Mouse (Mus musculus) megakaryocyte progenitor cell, adult 5-6 weeks (primary cell): ENCODE results near the gene Rnf181. TPM values are rescaled to one million over a fixed set of nuclear protein-coding genes. Genes with fewer than 3 reads are reported as not detected.

Experiments
- ATAC-seq: replicated peaks from 2 replicates; pipeline ENCODE4 v1.8.0; 2016; ENCODE audit warnings: mild to moderate bottlenecking, moderate TSS enrichment, inconsistent platforms; ENCODE audit not compliant: poor library complexity
- total RNA-seq, 2 experiments: library from RNA; stranded (forward) in 1 of 2; stranded (reverse) in 1 of 2; fragments of 157-497, 149-512 nt in 1 of 2; fragments of 200-1000 nt in 1 of 2; gene quantifications; 2 replicates each; pipeline versions ENCODE4 v1.2.3 to v1.2.4; 2015 to 2017

Gene Rnf181
- total RNA-seq, 2 experiments from 2014 or later, result 51.4 to 87.8 TPM

DNA sequence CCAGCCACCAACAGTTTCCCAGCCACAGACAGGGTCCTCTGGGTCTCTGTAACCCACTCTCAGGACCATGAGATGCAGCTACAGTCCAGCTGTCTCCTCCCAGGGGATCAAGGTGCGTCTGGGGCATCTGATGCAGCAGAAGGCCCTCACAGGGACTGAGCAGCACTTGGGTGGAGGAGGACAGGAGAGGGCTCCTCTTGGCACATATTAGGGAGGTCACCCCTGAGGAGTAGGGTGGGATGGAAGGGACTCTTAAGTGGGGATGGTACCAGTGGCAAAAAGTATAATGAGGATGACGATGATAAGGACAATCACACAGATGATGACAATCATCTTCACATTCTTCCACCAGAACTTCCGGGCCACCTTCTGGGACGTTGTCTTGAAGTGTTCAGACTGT lies 18.5 kb upstream of the Rnf181 start:
- ATAC-seq, result no peak

DNA sequence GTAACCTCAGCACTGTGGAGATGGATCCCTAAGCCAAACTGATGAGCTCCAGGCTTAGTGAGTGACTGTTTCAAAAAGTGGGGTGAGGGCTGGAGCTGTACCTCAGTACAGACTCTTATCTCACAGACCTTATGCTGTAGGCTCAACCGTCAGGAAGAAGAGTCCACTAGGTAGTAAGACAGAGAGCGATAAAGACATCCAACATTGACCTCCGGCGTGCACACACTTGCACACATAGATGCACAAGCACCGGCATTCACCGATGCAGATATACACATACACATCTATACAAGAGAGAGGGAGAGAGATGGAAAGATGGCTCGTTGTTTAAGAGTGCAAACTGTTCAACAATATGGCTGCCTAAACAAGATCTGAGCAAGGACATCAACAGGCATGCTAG lies 17.2 kb upstream of the Rnf181 start:
- ATAC-seq, result peak; percentile 60

DNA sequence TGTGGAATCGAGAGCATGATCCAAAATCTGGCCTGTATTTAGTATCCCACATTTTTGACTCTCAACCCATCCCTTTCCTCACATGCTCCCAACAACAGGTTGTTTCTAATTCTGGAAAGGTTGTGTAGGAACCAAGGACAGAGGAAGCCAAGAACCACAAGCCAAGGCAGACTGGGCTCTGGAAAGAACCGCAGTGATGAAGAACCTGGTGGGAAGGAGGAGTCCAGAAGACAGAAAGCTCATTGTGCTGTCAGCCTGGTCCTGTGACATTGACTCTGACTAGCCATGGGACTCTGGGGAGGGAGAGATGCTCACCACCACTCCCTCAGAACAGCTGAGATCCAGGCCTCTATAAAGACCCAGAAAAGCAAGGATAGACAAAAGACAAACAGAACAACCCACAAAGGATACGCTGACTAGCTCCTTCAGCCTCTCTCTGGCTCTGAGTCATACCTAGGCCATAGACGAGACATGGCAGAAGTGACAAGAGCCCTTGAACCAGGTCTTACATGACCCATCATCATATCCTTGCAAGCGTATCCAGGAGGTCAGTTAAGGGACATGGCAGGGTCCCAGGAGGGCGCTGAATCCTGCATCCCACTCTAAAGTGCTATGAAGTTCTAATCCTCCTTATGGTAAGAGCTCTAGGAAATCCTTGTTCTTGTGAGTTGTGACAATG lies 16.5 kb upstream of the Rnf181 start:
- no peak for ATAC-seq

- no peak for ATAC-seq
Observed at GRCm38 (mm10) chr6:72382494-72382893, 15.7 kb upstream of the Rnf181 start.

GRCm38 (mm10) chr6:72380131-72380770 lies 13.5 kb upstream of the Rnf181 start, which contains the start of gene Vamp5:
Gene Vamp5, minus strand, starts transcription at chr6:72380468.
- ATAC-seq, result peak; percentile 76

GRCm38 (mm10) chr6:72379377-72380130 lies 12.8 kb upstream of the Rnf181 start:
- peak; percentile 18; the same call in 1 of the 2 replicates for ATAC-seq

DNA sequence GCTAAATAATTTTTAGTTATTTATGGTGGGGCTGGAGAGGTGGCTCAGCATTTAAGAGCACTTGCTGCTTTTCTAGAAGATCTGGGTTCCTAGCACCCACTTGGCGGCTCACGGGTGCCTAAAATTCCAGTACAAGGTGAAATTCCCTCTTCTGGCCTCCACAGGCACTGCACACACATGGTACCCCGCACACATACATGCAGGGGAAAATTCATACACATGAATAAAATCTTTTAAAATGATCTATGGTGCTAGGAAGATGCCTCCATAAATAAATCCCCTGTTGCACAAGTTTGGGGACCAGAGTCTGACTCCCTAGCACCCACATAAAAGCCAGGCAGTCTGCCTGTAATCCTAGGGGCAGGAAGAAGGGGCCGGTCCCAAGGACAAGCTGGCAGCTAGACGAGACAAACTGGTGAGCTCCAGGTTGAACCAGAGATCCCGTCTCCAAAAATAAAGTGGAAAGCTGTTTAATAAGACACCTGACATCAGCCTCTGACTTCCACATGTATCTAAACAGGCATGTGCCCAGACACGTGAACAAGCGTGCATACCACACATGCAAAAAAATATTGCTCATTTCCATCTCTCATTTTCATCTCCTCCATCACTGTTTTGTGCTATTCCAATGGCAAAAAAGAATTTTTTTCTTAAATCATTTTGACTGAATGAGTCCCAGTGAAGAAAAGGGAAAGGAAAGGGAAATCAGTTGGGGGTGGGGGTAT lies 11.9 kb upstream of the Rnf181 start:
- no peak for ATAC-seq

DNA sequence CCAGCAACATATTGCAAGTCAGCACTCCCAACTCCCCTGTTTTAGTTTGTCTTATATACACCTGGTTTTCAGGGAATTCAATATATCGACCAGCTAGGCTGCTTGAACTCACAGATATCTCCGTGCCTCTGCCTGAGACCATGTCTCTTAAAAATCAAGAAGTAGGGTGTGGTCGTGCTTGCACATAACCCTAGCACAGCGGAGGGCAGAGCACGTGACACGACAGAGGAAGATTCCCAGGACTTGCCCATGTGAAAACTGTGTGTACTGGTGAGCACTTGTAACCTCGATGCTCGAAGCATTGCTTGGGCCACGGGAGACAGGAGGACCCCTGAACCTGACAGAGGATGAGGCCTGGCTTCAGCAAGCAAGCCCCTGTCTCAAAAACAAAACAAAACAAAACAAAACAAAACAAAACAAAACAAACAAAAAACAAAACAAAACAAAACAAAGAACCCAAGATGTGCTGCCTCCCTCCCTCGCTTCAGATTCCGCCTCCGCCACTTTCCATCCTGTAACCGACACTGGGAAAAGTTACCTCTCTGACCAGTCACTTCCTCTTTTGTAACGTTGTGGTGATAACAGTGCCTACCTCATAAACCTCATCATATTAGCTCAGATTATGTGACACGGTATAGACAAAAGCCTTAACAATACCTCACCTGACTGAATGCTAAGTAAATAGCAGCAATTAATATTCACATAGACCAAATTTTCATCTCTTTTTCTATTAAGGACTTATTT lies 8.2 kb upstream of the Rnf181 start:
- ATAC-seq, result peak; percentile 67

GRCm38 (mm10) chr6:72374206-72374605 lies 7.5 kb upstream of the Rnf181 start:
- no peak for ATAC-seq

DNA sequence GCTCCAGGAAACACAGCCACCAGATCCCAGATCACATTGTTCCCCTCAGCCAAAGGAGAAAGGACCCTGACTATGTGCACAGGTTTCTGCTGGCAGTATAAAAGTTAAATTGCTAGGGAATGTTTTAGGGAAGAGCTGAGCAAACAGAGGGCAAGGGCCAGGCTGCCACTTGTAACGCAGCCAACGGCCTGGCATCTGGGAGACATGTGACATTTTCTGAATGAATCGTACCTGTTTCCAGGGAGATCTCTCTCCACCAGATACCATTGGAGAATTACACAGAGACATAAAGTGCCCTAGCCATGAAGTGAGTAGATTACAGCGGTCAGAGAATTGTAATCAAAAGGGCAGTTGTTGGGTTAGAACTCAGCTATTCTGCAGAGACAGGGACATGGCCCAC lies 6.4 kb upstream of the Rnf181 start:
- ATAC-seq, result no peak

- no peak for ATAC-seq
Observed at GRCm38 (mm10) chr6:72371571-72371970, 4.8 kb upstream of the Rnf181 start.

DNA sequence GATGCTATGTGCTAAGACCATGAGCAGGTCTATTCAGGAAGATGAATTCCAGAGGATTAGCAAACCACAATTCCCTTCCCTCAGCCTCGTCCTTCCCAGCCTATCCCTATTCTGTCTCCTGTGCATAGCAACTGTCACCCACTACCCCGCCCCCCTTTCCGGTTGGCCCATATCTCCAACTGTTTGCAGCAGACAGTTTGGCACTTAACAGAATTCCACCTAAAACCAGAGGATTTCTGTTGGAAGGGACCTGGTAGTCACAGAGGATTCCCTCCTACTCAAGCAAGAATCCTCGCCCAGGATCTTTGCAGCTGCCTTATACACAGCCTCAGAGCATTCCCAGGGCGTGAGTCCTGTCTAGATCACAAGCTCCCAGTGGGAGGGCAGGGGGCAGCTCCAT lies 4.4 kb upstream of the Rnf181 start:
- ATAC-seq, result no peak

DNA sequence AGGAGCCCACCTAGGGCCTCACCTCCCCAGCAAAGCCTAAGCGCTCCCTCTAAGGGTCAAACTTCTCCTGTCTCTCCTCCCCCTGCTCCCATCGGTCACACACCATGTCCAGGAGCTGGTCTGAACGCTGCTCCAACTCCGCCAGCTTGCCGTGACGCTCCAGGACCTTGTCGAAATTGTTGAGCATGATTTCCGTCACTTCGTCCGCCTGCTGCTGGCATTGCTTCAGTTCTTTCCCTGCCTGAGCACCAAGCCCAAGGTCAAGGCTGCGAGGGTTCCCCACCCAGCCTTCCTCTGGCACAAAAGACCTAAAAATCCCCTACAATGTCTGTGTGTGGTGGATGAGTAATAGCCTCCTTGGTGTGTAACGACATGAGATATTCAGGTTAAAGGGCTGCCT lies 3.3 kb upstream of the Rnf181 start:
- no peak for ATAC-seq

- ATAC-seq, result peak; percentile 51
Observed at GRCm38 (mm10) chr6:72369557-72369956, 2.8 kb upstream of the Rnf181 start.

DNA sequence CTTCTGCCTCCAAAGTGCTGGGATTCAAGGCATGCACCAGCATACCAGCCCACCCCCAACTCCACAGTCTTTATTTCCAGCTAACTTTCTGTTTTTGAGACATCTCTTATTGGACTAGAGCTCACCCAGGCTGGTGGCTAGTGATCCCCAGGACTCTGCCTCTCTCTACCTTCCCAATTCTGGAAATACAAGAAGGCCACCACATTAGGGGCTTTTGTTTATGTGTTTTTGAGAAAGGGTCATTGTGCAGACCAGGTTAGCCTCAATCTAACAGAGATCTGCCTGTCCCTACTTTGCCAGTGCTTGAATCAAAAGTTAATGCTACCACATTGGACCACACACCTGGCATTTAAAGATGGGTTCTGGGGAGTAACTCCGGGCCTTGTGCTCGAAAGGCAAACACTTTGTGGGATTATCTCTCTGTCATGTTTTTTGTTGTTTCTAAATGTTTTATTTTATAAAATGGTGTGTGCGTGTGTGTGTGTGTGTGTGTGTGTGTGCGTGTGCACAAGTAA lies 761 bp upstream of the Rnf181 start:
- no peak for ATAC-seq

DNA sequence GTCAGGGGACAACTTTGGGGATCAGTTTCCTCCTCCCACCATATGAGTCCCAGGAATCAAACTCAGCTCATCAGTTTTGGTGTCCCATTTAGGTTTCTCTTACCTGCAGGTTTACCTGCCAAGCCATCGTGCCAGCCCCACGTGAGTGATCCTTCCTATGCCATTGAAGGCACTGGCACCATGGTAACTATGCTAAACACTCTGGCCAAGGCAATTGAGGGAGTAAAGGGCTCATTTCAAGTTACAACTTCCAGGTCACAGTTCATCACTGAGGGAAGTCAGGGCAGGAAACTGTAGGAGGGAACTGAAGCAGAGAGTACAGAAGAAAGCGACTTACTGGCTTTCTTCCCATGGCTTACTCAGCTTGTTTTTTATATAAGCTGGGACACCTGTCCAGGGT lies 452 bp downstream of the Rnf181 start:
- no peak for ATAC-seq

GRCm38 (mm10) chr6:72364985-72365384 lies 1.8 kb downstream of the Rnf181 start:
- no peak for ATAC-seq

- no peak for ATAC-seq
Observed at GRCm38 (mm10) chr6:72364009-72364408, 2.7 kb downstream of the Rnf181 start.

DNA sequence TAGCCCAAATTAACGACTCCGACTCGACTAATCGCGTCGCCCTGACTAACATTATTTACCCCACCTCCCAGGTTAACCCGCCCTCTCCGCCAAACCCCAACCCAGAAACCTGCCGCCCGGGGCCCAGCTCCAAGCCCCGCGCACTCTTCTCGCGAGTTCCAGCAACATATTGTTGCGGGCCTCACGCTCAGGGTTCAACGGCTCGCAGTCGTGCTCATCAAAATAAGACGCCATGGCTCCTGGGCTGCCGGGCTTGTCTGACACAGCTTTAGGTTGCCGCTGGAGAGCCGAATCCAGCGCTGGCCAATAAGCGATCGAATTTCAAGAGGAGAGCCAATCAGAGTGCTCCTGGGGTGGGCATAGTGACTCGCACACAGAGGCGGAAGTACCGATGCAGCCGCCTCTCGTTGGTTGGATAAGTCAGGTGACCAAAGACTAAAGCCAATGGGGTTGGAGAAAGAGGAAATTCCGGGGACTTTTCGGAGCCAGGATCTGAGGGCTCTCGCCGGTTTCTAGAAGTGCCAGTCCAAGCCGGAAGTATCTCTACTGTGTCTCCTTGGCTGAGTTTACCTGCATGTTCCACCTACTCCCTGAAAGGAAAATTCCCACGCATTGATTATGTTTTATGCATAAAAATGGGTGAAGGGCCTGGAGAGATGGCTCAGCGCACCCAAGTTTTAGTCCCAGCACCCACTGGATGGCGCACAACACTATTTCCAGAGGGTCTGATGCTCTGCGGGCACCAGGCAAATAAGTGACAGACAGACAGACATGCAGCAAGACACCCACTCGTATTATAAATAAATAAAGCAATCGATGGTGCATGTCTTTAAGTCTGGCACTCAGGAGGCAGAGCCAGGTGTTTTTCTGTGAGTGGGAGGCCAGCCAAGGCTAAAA lies 4.4 kb downstream of the Rnf181 start:
- peak; percentile 86 for ATAC-seq
